Mouse (Mus musculus) spleen, adult 18-20 months (tissue): ENCODE data around the gene Stim1.
"Not testable (repeated sequence)": the region's sequence is repeated elsewhere in the genome, so short reads cannot be mapped to it uniquely, and the experiment has no call there.

Experiments
- DNase-seq, 2 experiments: peaks; one replicate each; pipeline ENCODE4 v3.0.0; 2022; ENCODE audit warnings: mixed read lengths in 2 of 2

The Stim1 gene

DNA sequence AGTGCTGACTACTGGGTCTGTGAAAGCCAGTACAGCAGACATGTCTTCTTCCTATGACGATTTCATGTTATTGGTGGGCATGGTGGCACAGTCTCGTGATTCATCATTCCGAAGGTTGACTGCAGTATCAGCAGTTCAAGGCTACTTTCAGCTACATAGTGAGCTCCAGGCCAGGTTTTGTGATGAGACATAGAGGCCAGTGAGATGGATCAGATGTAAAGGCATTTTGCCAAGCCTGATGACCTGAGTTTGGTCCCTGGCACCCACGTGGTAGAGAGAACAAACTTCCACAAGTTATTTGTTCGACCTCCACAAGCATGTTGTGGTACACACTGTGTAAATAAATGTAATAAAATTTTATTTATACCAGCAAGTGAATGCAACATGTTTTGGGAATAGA is 102.9 kb downstream of the Stim1 start:
- no peak for DNase-seq

DNA sequence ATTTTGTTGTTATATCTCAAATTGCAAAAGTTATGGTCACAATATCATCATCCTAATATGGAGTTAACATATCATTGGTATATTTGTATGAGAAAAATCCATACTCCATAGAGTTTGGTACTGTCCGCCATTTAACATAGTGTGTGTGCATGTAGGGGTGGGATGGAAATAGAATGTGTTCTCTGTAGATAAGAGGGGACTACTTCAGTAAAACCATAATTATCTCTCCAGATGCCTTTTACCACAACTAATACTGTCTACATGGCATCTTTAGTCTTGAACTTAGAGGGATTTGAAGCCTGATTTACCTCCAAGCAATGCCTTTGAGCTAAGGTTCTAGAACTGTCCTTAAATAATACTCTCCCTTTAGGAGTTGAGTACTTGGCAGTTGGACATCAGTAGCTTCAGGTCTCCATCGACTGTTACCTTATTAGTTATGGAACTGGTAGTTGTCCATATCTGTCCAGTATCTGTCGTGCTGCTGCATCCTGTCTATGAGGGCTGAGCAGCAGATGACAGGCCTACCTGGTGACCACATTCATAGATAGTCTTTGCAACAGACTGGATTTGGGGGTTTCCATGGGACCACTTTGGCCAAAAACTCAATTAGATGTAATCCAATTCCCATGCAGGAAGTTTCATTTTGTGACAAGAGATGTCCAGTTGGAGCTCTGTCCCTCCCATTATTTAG is 105.9 kb downstream of the Stim1 start:
- DNase-seq = no peak

- DNase-seq = no peak
Observed at GRCm38 (mm10) chr7:102383221-102383620, 115.6 kb downstream of the Stim1 start.

- DNase-seq = no peak
Observed at GRCm38 (mm10) chr7:102385973-102386372, 118.4 kb downstream of the Stim1 start.

DNA sequence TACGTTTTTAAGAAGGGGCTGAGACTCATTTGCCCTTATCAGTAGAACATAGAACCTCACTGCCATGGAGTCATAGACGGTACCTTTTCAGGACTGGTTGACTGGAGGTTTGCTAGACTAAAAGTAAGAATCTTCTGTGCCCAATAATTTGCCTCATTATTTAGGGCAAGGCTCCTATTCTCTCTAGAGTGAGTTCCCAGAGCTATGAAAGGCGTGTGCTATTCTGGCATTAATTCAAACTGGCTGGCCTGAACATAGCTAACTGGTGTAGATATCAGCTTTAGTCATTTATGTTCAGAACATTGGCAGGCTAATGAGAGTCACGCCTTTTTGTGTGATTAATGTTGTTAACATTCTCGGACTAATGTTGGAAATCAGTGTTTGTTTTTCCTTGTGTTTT is 121.5 kb downstream of the Stim1 start:
- no peak for DNase-seq

DNA sequence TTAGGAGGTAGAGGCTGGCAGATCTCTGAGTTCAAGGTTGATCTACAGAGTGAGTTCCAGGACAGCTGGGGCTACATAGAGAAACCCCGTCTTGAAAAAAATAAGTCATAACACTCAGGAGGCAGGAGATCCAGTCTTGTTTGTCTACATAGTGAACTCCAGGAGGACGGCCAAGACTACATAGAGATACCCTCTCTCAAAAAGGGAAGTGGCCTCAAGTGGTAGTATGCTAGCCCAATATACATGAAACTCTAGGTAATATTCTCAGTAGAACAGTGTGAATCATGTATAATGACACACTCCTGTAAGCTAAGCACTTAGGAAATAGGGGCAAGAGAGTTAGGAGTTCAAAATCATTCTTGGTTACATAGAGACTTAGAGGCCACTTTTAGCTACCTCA is 126.3 kb downstream of the Stim1 start:
- DNase-seq = no peak

GRCm38 (mm10) chr7:102395894-102396293 is 128.3 kb downstream of the Stim1 start:
- no peak for DNase-seq

GRCm38 (mm10) chr7:102396331-102396730 is 128.7 kb downstream of the Stim1 start:
- no peak for DNase-seq

DNA sequence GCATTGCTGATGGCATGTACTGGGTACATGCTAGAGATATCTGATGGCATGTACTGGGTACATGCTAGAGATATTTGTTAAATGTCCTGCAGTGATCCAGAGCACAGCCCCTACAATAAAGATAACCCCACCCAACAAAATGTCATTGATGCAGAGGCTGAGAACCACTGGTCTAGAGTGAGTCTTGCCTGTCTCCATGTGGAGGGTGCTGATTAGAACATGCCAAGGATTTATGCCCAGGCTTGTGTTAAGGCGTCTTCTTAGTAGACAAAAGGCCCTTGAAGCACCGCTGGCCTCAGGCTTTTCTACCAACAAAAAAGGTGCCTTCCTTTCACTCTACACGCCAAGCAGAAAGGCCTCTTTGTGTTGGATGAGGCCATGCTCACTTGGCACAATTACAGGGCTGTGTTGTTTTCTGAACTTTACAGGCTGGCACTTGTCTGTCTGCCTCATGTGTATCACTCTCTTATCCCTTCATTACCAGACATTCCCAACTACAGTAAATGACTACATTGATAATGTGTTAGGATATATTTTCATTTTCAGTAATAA is 131.7 kb downstream of the Stim1 start:
- no peak for DNase-seq

- no peak for DNase-seq
Observed at GRCm38 (mm10) chr7:102404118-102404517, 136.5 kb downstream of the Stim1 start.

- no peak for DNase-seq
Observed at GRCm38 (mm10) chr7:102407440-102407839, 139.8 kb downstream of the Stim1 start.

- DNase-seq = not testable (repeated sequence)
Observed at GRCm38 (mm10) chr7:102415272-102415671, 147.7 kb downstream of the Stim1 start.

DNA sequence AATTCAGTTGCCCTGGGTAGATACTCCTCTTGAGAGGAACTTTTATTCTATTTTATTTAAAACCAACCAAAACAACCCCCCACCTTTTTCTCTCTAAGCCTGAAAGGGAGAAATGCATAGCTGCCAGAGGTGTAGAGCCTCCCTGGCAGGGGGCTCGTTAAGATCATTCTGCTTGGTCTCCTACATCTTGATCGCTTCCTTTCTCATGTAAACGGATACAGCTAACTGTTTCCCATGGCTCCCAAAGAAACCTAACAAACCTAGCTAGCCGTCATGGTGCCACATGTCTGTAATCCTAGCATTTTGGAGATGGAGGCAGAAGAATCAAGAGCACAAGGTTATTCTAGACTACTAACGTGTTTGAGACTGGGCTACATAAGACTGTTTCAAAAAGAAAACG is 148.2 kb downstream of the Stim1 start:
- no peak for DNase-seq

DNA sequence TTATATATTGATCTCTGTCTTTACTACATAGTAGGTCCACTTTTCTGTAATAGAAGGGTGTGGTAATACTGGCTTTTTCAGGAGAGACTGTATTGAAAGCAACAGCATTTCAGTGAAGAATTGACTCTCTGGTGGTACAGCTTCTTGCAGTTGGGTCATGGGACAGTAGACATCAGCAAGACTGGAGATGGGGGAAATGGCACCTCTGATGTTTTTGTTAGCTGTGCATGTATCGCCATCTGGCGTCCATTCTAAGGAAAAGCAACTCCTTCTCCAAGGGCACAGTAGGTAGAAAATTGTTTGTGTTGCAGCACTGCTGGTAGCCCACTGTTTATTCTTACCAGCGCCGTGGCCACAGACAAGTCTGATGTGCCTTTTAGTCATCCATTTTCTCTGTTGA is 149.8 kb downstream of the Stim1 start:
- peak in 1 of 2 experiments; percentile 39 for DNase-seq

DNA sequence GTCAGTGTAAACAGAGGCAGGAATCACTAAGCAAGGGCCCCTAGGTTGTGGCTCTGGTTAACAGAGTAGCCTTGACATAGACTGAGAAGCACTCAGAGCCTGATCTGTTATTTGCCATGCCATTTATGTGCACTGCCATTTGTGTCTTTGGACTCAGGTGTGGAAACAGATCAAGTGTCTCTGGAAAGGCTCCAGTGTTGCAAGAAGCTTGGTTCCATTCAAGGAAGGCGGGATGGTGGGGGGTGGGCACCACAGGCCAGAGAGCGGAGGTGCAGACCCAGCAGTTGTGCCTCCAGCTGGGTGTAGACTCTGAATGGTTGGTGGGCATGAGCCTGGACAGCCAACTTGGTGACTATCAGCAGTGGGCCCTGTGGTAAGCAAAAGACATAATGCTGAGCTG is 154.4 kb downstream of the Stim1 start:
- DNase-seq = no peak

DNA sequence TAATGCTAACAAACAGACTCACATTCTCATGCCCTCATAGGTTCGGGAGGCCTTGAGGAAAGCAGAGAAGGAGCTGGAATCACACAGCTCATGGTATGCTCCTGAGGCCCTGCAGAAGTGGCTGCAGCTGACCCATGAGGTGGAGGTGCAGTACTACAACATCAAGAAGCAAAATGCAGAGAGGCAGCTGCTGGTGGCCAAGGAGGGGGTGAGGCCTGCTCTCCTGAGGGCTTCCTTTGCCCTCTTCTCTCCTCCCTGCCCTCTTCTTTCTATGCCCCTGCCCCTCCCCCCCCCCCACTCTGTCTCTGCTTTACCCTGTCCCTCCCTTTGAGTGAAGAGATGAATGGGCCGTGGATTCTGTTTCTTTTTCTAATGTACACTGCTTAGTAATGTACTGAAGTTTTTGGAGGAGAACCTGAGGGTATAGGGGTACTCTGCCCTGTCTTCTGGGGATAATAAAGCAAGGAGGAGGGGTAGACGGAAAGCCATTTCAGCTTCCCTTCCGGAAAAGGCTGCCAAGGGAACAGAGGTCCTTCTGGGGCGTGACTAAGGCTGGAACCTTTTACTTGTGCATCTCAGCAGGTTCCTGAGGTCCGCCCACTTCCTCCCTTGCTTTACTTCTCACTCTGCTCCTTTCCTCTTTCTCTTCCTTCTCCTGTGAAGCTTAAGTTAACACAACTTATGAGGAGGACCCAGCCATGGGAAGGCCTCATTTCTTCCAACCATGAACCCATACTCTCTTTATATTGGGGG is 158.5 kb downstream of the Stim1 start:
- no peak for DNase-seq

- no peak for DNase-seq
Observed at GRCm38 (mm10) chr7:102434344-102434743, 166.7 kb downstream of the Stim1 start.

DNA sequence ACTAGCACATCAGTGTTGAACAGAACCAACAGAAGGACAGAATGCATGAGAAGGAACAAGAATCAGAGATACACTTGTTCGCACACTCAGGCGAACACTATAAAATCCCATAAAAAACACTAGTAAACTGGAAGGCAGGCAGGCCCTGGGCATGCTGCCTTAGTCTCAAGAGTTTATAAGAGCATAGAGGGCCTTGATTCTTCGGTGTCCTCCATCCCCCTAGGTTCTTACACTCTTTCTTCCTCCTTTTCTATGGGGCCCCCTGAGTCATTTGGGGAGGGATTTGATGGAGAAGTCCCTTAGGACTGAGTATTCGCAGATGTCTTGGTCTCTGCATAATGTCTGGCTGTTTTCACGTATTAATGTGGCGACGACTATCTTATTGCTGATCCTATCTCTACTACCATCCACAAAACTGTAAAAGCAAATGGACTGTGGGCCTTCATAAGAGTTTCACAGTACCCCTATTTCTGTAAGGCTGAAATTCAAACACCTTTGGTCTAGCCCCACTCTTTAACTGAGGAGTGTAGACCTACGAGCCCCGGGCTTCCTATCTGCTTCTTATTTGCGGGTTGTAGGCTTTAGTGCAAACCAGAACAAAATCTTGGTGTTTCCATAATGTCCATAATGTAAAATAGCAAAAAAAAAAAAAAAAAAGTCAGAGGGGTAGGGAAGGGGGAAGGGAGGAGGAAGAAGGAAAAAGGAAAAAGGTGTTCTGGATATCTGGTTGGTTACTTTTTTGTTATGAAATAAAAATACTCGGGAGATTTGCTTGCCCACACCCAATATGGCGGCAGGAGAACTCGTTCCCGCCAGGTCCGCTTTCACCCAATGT is 173.4 kb downstream of the Stim1 start:
- DNase-seq = no peak

- peak; percentile 87 to 89 for DNase-seq
Observed at GRCm38 (mm10) chr7:102441657-102442391, 174.2 kb downstream of the Stim1 start, which contains the start of gene Rrm1. Rrm1 (plus strand) TSS chr7:102441695.

DNA sequence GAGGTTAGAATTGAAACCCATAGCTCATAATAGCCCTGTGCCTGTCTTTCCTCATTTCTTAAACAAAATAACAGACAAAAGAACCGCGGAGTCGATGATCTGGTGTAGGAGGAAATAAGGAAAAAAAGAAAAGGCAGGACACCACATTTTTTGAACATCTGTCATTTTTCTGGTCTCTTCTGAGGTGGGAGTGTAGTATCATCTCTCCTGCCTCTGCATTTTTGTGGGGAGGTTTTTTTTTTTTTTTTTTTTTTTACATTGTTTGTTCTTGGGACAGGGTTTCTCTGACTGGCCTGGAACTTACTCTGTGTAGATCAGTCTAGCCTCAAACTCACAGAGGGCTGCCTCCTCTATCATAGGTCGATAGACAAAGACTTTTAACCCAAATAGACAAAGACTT is 174.8 kb downstream of the Stim1 start:
- no peak for DNase-seq

DNA sequence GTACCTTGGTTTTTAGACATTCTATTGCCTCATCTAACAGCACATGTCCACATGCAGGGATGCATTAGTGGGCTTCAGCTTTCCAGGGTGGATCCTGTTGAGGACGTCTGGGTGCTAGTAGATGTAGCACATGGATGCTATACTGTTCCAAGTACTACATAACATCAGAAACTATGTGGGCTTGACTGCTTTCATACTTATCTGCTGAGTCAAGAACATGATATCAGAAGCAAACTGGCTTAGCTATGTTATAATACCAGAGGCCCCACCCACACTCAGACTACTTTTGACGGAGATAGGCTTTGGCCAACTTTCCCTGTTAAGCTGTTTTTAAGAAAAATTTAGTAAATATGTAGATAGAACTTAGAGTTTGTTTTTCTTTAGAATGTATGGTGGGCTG is 176.7 kb downstream of the Stim1 start:
- DNase-seq = no peak

- no peak for DNase-seq
Observed at GRCm38 (mm10) chr7:102446438-102446837, 178.8 kb downstream of the Stim1 start.
